ENCODE assay signal across 15 mouse cellular contexts in genomic region chr17:50232821-50233220, GRCm38 (mm10).
"Had no signal": no experiment of that assay in that cellular context is flagged by ENCODE, and none has a peak within 500 bp of the region (broad histone marks: within the 10 kb centered on the region; RNA-seq: fewer than 3 reads in every experiment).

No protein-coding gene starts in this region.

- H3K9ac ChIP-seq: kidney, embryonic 15.5 days; limb, embryonic 13.5 days; liver, embryonic 14.5 days; stomach, embryonic 15.5 days had no signal

- DNase-seq: kidney, adult 2 months; kidney, postnatal 14 days; layer of hippocampus, adult 9-11 months; layer of hippocampus, postnatal 36 days; lung, adult 18-20 months; lung, postnatal 10 days; lung, postnatal 4 days; midbrain, embryonic 14.5 days; right cerebral cortex, postnatal 25 days; thymus, postnatal 4 days had no signal

- H3K36me3 ChIP-seq: kidney, embryonic 15.5 days; limb, embryonic 13.5 days; midbrain, embryonic 10.5 days; stomach, embryonic 15.5 days had no signal

- H3K4me3 ChIP-seq: kidney, embryonic 15.5 days; limb, embryonic 13.5 days; midbrain, embryonic 10.5 days; stomach, embryonic 15.5 days had no signal

- H3K4me2 ChIP-seq: kidney, embryonic 15.5 days; limb, embryonic 13.5 days; stomach, embryonic 15.5 days had no signal

- H3K27ac ChIP-seq: kidney, embryonic 15.5 days; limb, embryonic 13.5 days; liver, embryonic 14.5 days; midbrain, embryonic 10.5 days; stomach, embryonic 15.5 days had no signal

- H3K4me1 ChIP-seq: stomach, embryonic 15.5 days had no signal

- H3K9me3 ChIP-seq: kidney, embryonic 15.5 days; limb, embryonic 13.5 days; midbrain, embryonic 10.5 days; stomach, embryonic 15.5 days had no signal
